ENCODE assay signal across 9 mouse cellular contexts in the genomic region with DNA sequence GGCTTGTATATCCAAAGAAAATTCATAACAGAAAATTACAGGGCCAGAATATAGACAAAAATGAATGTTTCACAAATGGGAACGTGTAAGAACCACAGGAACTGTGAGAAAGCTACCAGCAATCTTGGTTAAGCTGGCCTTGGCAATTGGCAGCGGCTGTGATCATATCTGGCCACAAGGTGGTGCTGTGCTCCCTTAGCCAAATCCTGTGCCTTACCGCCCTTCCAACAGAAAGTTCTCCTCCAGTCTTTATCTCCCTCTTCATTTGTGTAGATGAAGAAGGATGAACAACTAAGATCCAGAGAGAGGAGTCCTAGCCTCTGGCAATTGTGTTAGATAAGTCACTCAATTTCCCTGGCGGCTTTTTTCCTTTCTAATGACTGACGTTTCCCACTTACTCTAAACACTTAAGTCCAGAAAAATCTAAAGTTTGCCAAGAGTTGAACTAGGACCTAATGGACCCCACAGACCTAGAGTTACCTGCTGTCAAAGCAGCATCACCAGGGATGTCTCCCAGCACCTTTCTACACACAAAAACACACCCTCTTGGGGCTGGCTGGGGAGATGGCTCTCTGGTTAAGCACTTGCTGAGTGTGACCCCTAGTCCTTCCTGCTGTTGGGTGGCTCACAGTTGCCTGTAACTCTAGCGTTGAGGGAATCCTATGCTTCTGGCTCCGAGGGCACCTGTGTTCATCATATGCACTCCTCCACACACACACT. TPM values are rescaled to one million over a fixed set of nuclear protein-coding genes. Genes with fewer than 3 reads are reported as not detected.
DNase-seq lines count a peak whose midpoint lies in the region; ATAC-seq and TF ChIP-seq lines count a peak whose summit lies in the region.
"Had no signal": no experiment of that assay in that cellular context is flagged by ENCODE, and none has a peak within 500 bp of the region (broad histone marks: within the 10 kb centered on the region; RNA-seq: fewer than 3 reads in every experiment).

No protein-coding gene starts in this region.

- no peak for TF ChIP-seq POLR2A in small intestine, adult 2 months (IDR thresholded peaks at IDR 0.05; ENCODE audit: low read depth, low read length)

- WGBS in small intestine, adult 2 months = 20% methylated on average over 7 of the region's 7 CpGs

- peaks cover 14% of the 10 kb centered on the region for H3K36me3 ChIP-seq in small intestine, adult 2 months (ENCODE audit: control insufficient read depth, insufficient read depth, low read length)

- H3K27me3 ChIP-seq in small intestine, adult 2 months (ENCODE audit: control insufficient read depth, insufficient read depth, low read length) = no peaks in the 10 kb centered on the region
- H3K27me3 ChIP-seq: embryonic facial prominence, embryonic 13.5 days had no signal

- peak; percentile 67 for DNase-seq in layer of hippocampus, adult 11-12 months (ENCODE audit: low spot score)
- no peak for DNase-seq in layer of hippocampus, adult 9-11 months
- peak; percentile 48 for DNase-seq in R1 (ENCODE audit: low read depth, low spot score)
- DNase-seq in gonadal fat pad, adult 2 months (ENCODE audit: low read depth) = peak; percentile 27
- peak; percentile 77 for DNase-seq in kidney, postnatal 14 days
- DNase-seq in lung, postnatal 10 days = peak; percentile 80

- peak overlapping the region; percentile 94 for H3K27ac ChIP-seq in small intestine, adult 2 months (ENCODE audit: insufficient read depth, low read depth, low read length)

- H3K4me3 ChIP-seq in small intestine, adult 2 months (ENCODE audit: low read depth, low read length) = no peak overlapping the region
- H3K4me3 ChIP-seq: embryonic facial prominence, embryonic 13.5 days had no signal

- peak; percentile 88 for TF ChIP-seq CTCF in small intestine, adult 2 months (IDR thresholded peaks at IDR 0.05; ENCODE audit: extremely low read depth, insufficient read length, insufficient replicate concordance, low read depth, low read length)

- peak; percentile 67 for ATAC-seq in common myeloid progenitor, adult 5-6 weeks (replicated peaks; ENCODE audit: low read depth, poor library complexity, severe bottlenecking)

- H3K4me1 ChIP-seq in small intestine, adult 2 months (ENCODE audit: control insufficient read depth, insufficient read depth, insufficient read length, low read length) = peaks cover 22% of the 10 kb centered on the region; the same call in 1 of the 2 replicates

RNA-seq across cellular contexts. Expression of gene Gm10974, which starts 55.6 kb away (rescaled TPM):
- total RNA-seq in common myeloid progenitor, adult 5-6 weeks (2017) = not detected in 2 replicates
- polyA plus RNA-seq in gonadal fat pad, adult 2 months (2012; rRNA removed) = not detected in 2 replicates
- not detected in 2 replicates for polyA plus RNA-seq in small intestine, adult 2 months (2012; rRNA removed)
- polyA plus RNA-seq: embryonic facial prominence, embryonic 13.5 days had no signal
